Mouse (Mus musculus) liver, embryonic 14.5 days (tissue): Measurements from ENCODE around the gene Purb.

ENCODE experiments used
- CTCF ChIP-seq: IDR thresholded peaks from 2 replicates; pipeline ENCODE4 v1.5.1; 2016; ENCODE audit warnings: antibody characterized with exemption, low read depth, control low read depth
- EP300 ChIP-seq: IDR thresholded peaks from 2 replicates; pipeline ENCODE4 v1.6.1; 2016; ENCODE audit warnings: antibody characterized with exemption, low read depth

DNA sequence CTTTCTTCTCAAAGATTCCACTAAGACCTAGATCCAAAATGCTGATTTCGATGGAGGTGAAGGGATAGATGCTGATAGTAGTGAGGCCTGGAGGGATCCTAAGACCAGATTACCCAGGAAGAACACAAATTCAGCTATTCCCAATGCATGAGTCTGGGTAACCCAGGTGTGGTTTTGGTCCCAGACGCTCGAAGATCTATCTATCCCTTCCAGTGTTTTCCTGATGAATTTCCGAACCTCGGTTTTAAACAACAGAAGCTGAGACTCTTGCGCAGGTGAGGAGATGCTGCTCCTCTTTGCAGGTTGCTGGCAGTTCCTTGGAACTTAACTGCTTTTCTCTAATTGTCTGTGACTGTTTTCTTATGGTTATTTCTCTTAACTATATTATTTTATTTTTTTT lies 1.3 kb downstream of the Purb start:
- TF ChIP-seq EP300 (no peak), CTCF (no peak)
